Mouse (Mus musculus) neutrophil, adult 65 days (primary cell): ENCODE measurements around the gene Slc6a20a. TPM values are rescaled to one million over a fixed set of nuclear protein-coding genes. Genes with fewer than 3 reads are reported as not detected.

Source experiments
- total RNA-seq: library from RNA; stranded (reverse); gene quantifications from 2 replicates; pipeline ENCODE4 v1.2.4, GENCODE M21; 2023

The Slc6a20a gene
- 0.38 and 1.2 TPM in 2 replicates for total RNA-seq

DNA sequence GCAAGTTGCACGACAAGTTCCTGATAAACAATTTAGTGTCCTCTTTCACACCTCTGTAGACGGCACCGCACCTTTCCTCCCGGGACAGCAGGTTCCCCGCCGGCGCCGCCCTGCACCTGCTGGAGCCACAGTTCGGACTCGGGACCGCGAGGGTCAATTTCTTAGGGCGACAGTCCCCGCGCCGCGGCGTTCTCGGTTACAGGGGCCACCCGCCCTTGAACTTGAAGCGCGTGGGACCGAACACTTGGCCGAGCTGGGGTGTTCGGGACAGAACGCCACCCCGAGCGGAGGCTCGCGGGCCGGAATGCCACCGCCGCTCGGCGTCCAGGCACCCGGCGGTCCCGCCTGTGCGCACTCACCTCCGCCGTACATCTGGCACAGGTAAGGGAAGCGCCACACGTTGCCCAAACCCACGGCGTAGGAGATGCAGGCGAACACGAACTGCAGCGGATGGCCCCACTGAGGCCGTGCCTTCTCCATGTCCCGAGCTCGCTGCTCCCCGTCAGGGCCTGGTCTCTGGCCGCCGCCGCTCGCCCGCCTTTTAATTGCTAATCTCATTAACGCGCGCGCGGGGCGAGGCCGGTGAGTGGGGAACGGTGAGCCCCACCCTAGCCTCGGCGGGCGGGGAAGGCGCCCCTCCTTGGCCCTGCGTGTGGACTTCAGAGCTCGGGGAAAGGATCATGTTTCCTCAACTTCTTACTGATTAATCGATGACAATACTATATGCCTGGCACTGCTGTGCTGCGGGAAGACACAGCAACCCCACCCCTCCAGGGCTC, at the start of gene Slc6a20a, which contains the start of gene Ccr9:
TSS of gene Slc6a20a (minus strand) at position 559 of the 779 bp plus-strand sequence.
TSS of gene Ccr9 (plus strand) at position 113 of the 779 bp plus-strand sequence.

DNA sequence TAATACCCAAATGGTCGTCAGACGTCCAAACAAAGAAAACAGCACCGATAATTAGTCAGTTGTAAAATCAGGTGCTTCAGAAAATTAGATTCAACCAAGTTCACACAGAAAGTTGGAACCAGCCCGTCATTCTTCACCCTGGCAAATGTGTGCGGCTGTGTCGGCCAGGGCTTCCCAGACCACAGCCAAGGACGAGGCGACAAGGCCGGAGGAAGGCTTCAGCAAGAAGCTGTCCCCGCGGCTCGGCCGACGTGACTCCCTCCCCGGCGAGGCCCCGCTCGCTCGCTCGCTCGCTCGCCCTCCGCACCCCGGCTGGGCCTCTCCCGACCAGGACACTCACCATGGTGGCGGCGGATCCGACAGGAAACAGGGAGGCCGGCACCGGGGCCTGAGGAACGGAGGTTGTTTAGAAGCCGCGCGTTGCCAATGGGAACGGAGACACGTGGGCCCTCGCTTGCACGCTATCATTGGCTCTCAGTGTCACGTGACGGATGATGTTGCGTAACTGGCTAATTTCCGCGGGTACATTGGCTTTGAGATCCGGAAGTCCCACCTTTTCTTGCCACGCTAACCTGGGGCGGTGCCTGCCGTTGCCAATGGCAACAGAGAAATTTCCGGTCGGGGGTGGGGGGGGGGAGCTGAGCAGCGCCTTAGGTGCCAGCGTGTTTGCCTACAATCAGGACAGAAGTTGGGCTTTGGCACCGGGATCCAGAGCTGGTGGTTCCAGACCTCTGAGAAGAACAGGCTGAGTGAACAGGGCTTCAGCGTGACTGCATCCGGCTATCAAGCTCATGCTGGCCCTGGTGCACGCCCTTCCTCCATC, 38.7 kb upstream of the Slc6a20a start, which contains the start of gene Lztfl1:
TSS of gene Lztfl1 (minus strand) at position 512 of the 823 bp plus-strand sequence.

DNA sequence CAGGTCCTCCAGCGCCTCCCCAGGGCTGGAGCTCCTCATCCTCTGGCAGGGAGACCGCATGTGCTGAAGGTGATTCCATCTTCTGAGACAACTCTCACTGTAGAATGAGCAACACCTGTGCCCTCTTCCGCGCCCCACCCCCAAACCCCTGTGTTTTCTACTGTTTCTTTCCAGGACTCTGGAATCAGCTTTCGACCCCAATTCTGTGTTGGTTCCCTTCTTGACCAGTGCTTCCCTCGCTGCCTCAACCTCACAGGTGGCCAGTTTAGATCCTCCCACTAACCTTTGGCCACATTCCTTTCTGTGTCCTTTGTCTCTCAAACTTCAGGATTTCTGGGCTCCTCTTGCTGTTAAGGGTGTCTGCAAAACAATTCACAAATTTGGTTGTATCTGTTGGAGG, 46.4 kb downstream of the Slc6a20a start, which contains the start of gene Slc6a20b:
TSS of gene Slc6a20b (minus strand) at position 285 of the 400 bp plus-strand sequence.

Other genes with a start within 250 kb of the Slc6a20a start
- 25.6 and 39.2 TPM in 2 replicates for gene Limd1, start 200.2 kb downstream of the Slc6a20a start, total RNA-seq
- gene Sacm1l, start 149.1 kb downstream of the Slc6a20a start, total RNA-seq, result 15.5 and 18.1 TPM in 2 replicates
- gene Slc6a20b, start 46.3 kb downstream of the Slc6a20a start, total RNA-seq, result not detected in 2 replicates
- gene Ccr9, start 446 bp downstream of the Slc6a20a start, total RNA-seq, result 0.11 TPM in 1 of 2 replicates, not detected in the other
- gene Lztfl1, start 38.8 kb upstream of the Slc6a20a start, total RNA-seq, result 29.0 and 36.2 TPM in 2 replicates
- not detected in 2 replicates for gene Cxcr6, start 127.6 kb upstream of the Slc6a20a start, total RNA-seq
- 25.1 and 31.2 TPM in 2 replicates for gene Fyco1, start 173.0 kb upstream of the Slc6a20a start, total RNA-seq
- not detected in 2 replicates for gene Xcr1, start 183.1 kb upstream of the Slc6a20a start, total RNA-seq